Mouse (Mus musculus) spleen, postnatal 4 days (tissue): ENCODE measurements around the gene Rab36.
"Not testable (repeated sequence)": the region's sequence is repeated elsewhere in the genome, so short reads cannot be mapped to it uniquely, and the experiment has no call there.

Experiments
- DNase-seq, 2 experiments: peaks; one replicate each; pipeline ENCODE4 v3.0.0; 2022; ENCODE audit warnings: low spot score in 2 of 2

Gene Rab36

DNA sequence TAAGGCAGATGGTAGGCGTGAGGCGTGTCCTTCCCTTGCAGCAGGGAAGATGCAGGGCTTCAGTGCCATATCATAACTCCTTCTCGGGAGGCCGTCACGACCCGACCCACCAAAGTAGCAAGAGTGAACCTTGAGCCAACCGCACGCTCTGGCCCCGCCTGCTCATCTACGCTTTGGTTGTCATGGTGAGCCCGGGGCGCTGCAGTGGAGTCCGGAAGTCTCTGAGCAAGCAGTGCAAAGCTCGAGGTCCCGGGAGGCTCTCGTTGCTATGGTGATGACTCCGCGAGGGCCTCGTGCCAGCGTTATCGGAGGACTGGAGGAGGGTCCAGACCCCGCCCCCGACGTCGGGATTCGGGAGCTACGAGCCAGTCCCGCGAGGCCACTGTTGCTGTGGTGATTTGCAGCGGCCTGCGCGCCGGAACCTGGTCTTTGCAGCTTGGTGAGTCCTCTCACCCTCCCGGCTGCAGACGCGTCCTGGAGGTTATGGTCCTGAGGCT, at the start of gene Rab36:
Gene Rab36 (plus strand): TSS at position 176 of the 497 bp plus-strand sequence.
- peak; percentile 70 to 80 for DNase-seq

DNA sequence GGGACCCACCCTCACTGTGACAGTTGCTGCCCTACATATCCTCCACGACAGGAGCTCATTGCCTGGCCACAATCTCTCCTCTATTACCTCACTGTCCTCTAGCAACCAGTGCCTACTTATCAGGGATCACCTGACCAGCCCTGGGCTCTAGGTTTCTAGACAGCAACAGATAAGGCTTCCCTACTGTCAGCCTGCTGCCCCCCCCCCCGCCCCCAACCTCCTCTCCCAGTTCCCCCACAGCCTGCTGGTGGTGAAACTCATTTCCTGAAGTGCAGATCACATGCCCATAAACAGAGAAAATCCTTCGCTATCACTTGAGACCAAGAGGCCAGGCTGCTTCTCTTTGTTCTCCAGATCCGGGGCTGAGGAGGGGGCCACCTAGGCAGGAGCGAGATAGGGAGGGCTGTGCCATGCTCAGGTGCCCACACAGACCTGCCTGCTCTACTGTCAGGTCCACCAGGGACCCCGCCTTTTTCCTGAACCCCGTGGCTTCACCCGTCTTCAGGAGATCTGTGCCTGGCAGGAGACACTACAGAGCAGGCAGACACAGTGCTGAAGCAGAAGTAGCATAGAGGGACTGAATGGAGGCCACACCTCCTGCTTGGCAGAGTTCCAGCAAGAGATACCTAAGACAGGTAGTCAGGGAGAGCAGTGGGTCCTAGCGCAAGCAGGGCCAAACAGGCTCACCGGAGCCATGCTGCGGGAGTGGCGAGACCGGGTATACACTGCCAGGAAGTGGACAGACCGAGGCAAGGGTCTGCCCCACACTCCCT, 49.0 kb upstream of the Rab36 start:
- no peak for DNase-seq

DNA sequence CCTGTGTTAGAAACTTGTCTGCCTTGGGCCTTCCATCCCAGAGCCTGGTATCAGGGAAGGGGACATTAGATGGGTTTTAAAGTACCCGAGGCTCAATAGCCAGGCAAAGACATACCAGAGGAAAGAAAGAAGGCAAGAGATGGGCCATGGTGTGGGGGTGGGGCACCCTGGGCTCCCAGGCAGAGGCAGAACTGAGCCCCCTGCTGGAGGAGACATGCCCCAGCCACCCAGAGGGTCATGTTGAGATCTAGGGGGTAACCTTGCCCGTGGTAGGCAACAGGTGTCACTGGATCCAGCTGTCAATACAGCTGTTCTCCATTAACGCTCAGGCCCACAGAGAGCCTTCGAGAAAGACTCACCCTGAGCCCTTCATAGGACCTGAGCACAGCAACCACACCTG, 47.0 kb upstream of the Rab36 start:
- no peak for DNase-seq

DNA sequence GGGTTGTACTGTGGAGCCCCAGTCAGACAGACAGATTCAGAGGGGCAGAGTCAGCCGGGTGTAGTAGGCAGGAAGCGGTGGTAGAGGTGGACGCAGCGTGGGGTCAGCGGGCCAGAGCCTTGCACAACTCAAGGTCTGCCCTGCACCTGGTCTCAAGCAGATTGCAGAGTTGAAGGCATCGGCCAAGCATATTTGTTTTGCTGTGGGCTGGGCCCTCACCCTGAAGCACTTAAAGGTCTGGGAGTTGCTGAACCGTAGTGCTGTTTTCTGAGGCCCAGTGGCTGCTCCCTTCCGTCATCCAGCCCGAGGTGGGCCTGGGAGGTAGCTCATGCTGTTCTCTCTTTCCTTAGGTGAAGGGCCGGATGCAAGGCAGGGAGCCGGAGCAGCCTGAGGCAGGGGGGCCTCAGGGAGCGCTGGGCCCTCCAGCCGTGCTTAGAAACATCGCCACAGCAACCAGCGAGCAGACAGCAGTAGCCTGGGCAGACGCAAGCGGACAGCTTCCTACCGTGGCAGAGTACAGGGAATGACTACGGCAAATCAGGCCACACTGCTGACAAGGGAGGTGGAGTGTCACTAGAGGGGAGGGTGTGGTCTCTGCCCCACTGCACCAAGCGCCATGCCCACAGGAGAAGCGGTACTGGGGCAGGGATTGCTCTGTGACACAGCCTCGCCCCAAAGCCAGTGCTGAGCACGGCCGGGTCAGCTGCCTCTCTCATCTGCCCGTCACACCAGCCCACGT, 46.1 kb upstream of the Rab36 start:
- no peak for DNase-seq

DNA sequence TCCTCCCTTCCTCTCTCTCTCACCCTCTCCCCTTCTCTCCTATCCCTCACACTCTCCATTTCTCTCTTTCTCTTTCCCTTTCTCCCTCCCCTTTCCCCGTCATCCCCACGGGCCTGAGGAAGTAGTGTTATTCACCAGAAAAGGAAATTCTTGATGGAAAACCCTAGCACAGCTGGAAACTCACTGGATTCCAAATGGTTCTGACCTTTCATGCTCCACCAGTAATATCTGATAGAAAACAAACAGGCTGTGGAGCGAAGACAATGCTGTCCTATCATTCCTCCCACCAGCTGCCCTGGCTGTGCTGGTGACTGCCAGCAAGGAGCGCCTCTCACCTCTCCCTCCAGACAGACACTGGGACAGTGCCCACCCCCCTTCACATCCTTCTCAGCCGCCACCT, 42.0 kb upstream of the Rab36 start:
- DNase-seq: no peak

DNA sequence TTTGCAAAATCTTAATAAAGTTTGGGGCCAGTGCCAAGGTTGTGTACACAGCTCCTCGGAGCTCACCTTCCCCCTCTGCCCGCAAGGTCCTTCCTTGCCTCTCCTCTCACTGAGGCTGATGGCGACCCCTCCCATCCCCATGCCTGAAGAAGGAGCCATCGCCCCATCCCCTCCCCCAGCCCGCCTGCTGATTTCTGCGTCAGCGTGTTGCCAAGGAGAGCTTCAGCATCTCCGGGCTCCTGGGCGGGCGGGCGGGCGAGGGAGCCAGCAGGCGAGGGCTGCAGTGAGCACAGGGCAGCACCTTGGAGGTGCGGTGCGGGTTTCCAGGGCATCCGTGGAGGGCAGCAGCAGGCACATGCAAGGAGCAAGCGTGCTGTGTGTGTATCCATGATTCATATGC, 41.5 kb upstream of the Rab36 start:
- no peak for DNase-seq

DNA sequence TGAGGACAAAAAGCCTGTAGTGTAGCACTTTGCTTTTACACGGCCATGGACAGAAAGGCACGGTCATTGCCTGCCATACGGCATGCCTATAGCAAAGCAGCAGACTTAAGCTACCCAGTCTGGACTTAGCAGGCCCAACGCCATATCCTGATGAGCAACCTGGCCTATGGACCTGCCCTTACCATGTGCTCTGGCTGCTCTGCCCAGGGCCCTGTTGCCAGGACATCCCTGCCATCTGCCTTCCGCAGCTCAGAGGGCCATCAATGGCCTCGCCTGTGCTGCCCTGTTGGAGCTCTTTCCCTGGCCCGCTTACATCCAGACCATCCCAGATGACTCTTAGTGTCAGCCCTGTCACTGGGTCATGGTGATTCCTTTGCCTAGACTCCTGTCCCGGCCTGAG, 35.5 kb upstream of the Rab36 start:
- no peak for DNase-seq

DNA sequence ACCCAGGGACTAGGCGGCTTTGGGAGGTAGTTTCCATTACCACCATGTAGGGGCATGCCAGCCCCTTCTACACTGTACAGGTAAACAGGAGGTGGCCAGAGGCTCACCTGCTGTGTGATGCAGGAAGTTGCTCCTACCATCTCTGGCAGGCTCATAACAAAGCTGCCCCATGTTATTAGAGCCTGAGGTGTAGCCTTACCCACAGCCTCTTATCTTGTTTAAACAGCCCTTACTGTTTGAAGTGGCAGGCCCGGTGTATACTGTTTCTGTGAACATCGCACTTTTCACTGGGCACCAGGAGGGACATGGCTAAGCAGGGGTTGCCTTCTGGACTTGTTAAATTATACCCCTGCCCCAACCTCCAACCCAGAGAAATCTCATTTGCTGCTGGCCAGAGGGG, 32.8 kb upstream of the Rab36 start:
- DNase-seq: no peak

DNA sequence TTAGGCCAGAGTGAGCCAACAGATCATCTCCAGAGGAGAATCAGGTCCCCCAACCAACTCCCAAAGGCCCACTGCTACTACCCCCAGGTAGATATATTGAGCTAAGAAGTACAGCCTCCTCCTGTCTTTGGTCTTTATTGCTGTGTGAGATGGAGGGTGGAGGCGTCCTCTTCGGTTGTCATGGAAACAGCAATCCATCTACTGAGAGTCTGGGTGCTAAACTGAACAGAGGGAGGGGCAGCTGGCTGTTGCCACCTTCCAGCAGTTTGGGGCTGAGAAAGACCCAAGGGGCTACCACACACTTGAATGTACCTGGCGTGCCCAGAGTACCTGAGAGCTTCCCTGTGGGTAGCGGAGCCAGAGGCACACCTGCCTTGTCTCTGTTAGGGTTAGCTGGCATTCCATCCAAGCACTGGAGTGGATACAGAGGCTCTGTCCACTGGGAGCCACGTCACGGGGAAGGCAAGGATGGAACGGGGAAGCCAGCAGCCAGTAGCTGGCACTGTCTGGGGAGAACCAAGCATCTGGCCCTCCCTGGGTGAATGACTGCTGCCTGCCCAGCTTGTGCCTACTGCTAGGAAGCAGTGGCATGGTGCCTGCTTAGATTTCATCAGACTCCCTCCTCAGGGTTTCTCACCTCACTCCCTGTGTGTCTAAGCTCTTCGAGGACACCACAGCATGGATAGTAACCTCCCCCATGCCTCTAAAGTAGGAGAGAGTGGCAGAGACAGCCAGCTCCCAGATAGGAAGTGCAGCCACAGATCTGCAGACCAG, 29.8 kb upstream of the Rab36 start:
- DNase-seq: no peak

DNA sequence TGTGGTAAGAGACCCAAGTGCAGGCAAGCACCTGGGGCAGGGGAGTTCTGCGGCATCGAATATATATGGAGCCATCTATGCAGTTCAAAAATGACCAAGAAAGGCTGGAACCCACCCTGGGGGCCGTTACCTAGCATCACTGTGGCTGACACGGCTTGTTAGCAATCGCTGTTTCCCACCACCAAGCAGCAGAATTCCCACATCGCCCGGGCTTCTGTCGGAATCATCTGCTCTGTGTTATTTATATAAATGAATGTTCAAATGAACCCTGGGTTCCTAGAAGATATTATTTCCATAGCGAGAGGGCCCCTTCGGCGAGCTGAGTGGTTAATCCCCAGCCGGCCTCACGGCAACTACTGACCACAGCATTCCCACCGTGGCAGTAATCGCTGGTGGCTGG, 26.2 kb upstream of the Rab36 start:
- DNase-seq: no peak

DNA sequence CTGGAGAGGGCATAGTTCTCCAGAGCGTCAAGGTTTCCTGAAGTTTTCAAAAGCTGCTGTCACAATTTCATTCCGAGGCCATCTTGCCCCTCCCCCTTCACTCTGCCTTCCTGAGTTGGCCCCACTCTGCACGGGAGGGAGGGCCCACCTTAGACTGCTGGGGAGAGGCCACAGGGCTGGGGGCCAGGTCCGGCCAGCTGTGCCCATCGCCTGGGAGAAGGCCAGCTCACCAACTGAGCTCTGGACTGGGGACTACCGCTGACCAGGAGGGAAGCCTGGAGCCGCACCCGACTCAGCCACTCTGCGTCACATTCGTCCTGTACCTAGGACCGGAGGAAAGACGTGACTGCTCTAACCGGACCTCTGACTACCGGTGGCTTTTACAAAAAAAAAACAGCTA, 21.4 kb upstream of the Rab36 start:
- no peak for DNase-seq

DNA sequence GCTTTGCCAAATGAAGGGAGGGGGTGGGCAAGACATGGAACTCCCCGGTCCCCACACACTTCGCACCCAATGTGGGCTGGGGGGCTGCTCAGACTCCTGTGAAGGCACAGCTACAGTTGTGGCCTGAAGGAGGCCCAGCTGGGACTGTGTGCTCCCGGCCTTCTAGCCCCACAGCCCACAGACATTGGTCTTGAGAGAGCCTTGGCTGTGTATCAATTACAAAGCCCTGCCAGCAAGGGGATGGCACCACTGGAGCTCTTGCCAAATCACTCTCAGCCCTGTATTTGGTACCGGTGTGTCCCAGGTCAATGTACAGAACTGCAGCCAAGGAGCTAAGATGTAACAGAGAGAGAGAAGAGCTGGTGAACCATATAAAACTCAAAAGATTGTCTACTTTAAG, 20.4 kb upstream of the Rab36 start:
- no peak for DNase-seq

DNA sequence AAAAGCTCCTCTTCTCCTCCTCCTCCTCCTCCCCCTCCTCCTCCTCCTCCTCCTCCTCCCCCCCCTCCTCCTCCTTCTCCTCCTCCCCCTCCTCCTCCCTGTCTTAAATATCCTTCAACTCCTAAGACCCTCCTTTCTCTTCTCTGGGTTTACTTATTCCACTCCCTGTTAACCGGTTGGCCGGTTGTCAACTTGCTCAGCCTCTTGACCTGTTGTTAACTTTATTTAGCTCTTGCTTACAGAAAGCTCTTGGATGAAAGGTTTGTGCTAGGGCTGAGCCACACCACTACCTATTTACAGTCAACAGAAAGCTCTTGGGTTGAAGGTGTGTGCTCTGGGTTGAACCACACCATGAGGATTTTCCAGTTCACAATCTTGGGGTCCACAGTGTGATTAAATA, 16.6 kb upstream of the Rab36 start:
- DNase-seq: no peak

DNA sequence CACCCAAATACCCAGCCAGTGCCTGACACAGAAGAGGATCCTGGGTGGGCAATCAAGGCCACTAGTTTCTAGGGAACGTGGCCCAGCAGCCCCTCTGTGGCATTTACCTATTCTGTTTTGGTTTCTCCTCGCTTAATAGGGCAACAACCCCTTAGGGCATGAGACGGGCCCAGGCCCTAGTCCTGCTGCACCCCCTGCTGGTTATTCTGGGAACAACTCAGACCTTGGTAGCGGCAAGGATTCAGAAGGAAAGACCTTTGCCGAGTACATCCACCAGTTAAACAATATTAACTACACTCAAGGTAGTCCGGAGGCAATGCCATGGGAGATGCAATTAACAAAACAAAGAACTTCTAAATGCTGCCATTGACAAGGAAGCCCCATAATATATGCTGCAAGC, 15.7 kb upstream of the Rab36 start:
- peak; percentile 65 to 86 for DNase-seq

DNA sequence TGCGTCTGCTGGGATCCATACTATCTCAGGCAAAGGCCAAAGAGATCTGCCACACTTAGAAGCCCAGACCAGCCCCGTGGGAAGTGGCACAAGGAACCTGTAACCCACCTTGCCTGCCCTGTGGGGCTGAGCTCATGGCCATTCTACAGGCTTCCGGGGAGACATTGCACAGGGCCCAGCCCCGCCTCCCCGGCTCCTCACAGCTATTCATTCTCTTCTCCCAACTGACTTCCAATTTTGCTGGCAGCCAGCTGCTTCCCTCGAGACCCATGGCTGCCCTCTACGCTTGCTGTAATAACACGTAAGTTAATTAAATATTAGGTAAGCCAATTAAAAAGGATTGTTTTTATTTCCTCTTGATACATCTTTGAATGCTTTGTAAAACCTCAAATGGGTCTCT, 10.4 kb upstream of the Rab36 start:
- no peak for DNase-seq

DNA sequence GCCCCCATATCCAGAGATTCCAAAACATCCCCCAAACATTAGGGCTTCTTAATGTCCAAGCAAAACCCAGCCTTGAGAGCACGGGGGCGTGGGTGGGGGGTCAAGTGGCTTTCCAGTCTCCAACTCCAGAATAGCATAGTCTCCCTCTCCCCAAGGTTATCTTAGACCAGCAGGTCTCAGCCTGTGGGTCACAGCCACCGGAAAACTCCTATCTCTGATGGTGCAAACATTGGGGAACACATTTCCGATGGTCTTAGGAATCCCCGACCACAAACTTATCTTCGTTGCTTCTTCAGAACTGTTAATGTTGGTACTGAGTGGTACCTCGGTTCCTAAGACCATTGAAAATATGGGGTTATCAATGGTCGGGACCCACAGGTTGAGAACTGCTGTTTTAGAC, 8.1 kb upstream of the Rab36 start:
- DNase-seq: no peak

DNA sequence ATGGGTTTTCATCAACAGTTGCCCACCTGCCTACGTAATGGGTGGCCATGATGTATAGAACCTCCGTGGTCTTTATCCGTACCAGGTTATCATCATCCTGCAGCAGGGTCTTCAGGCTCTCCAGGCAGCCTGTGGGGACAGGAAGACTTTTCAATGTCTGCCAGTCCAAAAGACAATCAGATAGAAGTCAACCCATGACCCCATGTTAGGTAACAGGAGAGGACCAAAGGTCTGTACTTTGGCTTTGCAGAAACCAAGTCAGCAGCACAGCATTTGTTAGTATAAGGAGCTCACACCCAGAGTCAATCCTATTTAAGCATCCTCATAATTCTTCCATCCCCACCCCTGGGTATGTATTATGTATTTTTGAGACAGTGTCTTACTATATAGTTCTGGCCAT, 7.2 kb upstream of the Rab36 start:
- DNase-seq: no peak

DNA sequence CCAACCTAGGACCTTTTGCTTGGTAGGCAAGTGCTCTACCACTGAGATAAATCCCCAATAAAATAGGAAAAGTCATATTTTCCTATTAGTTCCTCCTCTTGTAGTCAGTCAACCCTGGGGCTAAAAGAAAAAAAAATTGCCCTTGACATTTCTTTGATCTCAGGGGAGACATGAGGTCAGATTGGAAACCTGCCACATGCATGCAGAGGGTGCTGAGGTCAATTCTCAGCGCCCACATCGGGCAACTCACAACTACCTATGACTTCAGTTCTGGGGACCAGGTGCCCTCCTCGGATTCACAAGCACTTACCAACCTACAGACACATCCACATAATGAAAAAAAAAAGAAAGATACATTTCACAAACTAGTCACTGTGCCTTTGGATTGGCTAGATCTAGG, 6.6 kb upstream of the Rab36 start:
- no peak for DNase-seq

DNA sequence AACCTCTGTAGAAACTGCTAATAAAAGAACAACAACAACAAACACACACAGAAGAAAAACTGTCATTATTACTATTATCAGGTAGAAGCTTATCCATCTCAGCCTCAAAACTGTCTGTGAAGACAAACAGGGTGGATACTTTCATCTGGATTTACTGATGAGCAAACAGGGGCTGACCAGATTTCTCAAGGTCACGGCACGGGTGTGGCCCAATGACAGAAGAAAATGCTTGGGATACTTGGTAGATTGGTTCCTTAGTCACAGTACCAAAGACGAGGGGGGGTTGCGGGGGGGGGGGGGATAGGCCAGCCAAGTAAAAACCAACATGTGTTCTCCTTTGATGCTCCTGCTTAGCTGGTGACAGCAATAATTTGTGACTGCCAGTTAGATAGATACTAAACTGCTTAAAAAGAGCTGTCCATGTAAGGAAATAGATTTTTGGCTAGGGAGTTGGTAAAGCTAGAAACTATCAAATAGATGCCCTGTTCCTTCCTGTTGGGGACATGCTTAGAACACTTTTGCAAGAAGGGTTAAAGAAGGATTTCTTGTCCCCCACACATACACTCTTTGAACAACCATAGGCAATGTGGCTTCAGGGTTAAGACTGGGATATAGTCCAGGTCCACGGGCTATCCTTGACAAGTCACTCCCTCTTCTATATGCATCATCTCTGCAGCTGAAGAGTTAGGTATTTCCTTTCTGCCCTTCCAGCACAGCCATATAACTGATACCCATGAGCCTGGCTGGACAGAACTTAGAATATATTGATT, 5.3 kb upstream of the Rab36 start:
- DNase-seq: no peak

DNA sequence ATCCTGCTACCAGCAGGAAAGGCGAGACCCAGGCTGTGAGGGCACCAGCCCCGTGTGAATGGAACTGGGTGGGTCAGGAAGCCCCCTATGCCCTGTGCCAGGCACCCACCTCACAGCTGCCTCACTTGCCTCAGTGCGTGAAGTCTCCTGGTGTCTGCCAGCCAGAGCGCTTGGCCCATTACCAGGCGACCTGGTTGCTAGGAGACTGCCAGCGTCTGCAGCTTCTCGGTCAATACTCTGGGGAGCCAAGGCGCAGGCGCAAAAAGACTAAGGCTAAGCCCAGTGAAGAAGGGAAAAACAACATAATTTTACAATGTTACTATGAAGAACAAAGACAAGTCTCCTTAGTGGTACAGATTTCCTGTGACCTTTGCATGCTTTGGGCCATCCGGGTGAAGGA, 4.5 kb upstream of the Rab36 start, which contains the start of gene Rsph14:
Gene Rsph14 (minus strand): TSS at position 192 of the 400 bp plus-strand sequence.
- DNase-seq: peak in 1 of 2 experiments; percentile 59

DNA sequence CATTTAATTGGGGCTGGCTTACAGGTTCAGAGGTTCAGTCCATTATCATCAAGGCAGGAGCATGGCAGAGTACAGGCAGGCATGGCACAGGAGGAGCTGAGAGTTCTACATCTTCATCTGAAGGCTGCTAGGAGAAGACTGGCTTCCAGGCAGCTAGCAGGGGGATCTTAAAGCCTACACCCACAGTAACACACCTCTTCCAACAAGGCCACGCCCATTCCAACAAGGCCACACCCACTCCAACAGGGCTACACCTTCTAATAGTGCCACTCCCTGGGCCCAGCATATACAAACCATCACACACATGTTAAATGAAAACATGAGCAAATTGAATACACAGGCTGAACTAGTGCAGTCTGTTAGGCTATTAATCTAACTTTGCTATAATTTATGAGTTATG, 5.2 kb downstream of the Rab36 start:
- DNase-seq: not testable (repeated sequence)

DNA sequence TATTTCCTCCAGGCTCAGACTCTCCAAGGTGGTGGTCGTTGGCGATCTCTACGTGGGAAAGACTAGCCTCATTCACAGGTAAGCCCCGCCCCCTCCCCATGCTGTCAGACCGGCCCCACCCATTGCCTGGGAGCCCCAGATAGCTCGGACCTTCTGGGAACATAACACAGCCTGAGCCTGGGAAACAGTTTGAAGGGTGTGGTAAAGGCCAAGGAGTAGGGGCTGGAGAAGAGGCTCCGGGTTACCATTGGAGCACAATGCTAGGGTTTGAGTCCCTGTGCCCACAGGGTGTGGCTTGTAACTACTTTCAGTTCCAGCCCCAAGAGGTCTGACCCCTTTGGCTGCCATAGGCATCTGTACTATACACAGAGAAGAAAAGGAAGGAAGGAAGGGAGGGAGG, 7.6 kb downstream of the Rab36 start:
- no peak for DNase-seq
